Mouse (Mus musculus) stomach, postnatal 0 days (tissue): ENCODE results near the gene Sfrp5. TPM values are rescaled to one million over a fixed set of nuclear protein-coding genes. Genes with fewer than 3 reads are reported as not detected.
A peak's percentile ranks its signal among the peaks of the same experiment; 100 is the strongest.

Experiments
- ATAC-seq: fragments of 200-750 bp; cut with Nextera tagmentation; 2 replicates; pipeline ENCODE4 v1.8.0; 2017; ENCODE audit not compliant: low FRiP score, low TSS enrichment
- DNase-seq: peaks from one replicate; pipeline ENCODE4 v3.0.0-alpha.2; 2016; ENCODE audit warnings: low spot score
- H3K27ac ChIP-seq: fragments of 300-500 bp; sonication (generic); replicated peaks from 2 replicates; pipeline ENCODE4 v1.5.1; 2014; ENCODE audit warnings: mild to moderate bottlenecking, control low read depth
- H3K27me3 ChIP-seq: fragments of 300-500 bp; sonication (generic); 2 replicates; pipeline ENCODE4 v1.6.1; 2014; ENCODE audit warnings: low read length; ENCODE audit not compliant: control insufficient read depth, insufficient read depth
- H3K36me3 ChIP-seq: fragments of 300-500 bp; sonication (generic); 2 replicates; pipeline ENCODE4 v1.6.1; 2014; ENCODE audit warnings: low read length, mixed read lengths; ENCODE audit not compliant: control insufficient read depth, insufficient read depth
- H3K4me1 ChIP-seq: fragments of 300-500 bp; sonication (generic); replicated peaks from 2 replicates; pipeline ENCODE4 v1.6.1; 2014; ENCODE audit warnings: antibody characterized with exemption; ENCODE audit not compliant: control insufficient read depth, insufficient read depth
- H3K4me2 ChIP-seq: fragments of 300-500 bp; sonication (generic); replicated peaks from 2 replicates; pipeline ENCODE4 v1.6.1; 2014; ENCODE audit warnings: low read depth, mild to moderate bottlenecking, control low read depth, moderate library complexity
- H3K4me3 ChIP-seq: fragments of 300-500 bp; sonication (generic); 2 replicates; pipeline ENCODE4 v1.5.1; 2014; ENCODE audit warnings: low read depth, low read length, control low read depth
- H3K9ac ChIP-seq: fragments of 300-500 bp; sonication (generic); 2 replicates; pipeline ENCODE4 v1.6.1; 2014; ENCODE audit warnings: mild to moderate bottlenecking, low read length, control low read depth, mixed read lengths
- H3K9me3 ChIP-seq: fragments of 300-500 bp; sonication (generic); 2 replicates; pipeline ENCODE4 v1.6.1; 2016; ENCODE audit warnings: low read length; ENCODE audit not compliant: control insufficient read depth
- CTCF ChIP-seq: IDR thresholded peaks from 2 replicates; pipeline ENCODE4 v1.5.1; 2016; ENCODE audit warnings: antibody characterized with exemption, low read depth, mild to moderate bottlenecking, moderate library complexity
- EP300 ChIP-seq: optimal IDR thresholded peaks from 2 replicates; pipeline ENCODE3; 2016; ENCODE audit warnings: antibody characterized with exemption
- whole genome bisulfite sequencing: fragments of 180-500 bp; shearing (Covaris S2); extraction: QIAGEN DNeasy Blood & Tissue Kit; methylation state at CpG from one replicate; pipeline ENCODE4 v1.1.7; 2014; 5-methylcytosine and 5-hydroxymethylcytosine counted together
- polyA plus RNA-seq: library from polyadenylated mRNA; unstranded; fragments of >200 nt; fragmentation: Nextera tagmentation; extraction: Ambion mirVana; gene quantifications from 2 replicates; pipeline ENCODE4 v1.2.1, GENCODE M21; 2015

Sfrp5 gene
- polyA plus RNA-seq, 1 experiment from 2014 or later: 0.55 TPM

- peaks cover 9% of the 10 kb centered on the region for H3K36me3 ChIP-seq
- H3K4me1 ChIP-seq: peaks cover under 1% of the 10 kb centered on the region; the same call in 1 of the 2 replicates
- no peak overlapping the region for H3K9ac ChIP-seq
- no peak overlapping the region for H3K4me3 ChIP-seq
- TF ChIP-seq EP300: no peak
- TF ChIP-seq CTCF: no peak
- ATAC-seq (no peak), DNase-seq (no peak)
- 72% methylated on average over 7 of the region's 7 CpGs for WGBS
- H3K27me3 ChIP-seq: no peaks in the 10 kb centered on the region
- H3K27ac ChIP-seq: no peak overlapping the region
- no peak overlapping the region for H3K4me2 ChIP-seq
- H3K9me3 ChIP-seq: no peaks in the 10 kb centered on the region
These were observed 25.2 kb downstream of the Sfrp5 start for GRCm38 (mm10) chr19:42176841-42177240.

- H3K27ac ChIP-seq: peak overlapping the region; percentile 77; the same call in 1 of the 2 replicates
- 2% methylated on average over 53 of the region's 56 CpGs for WGBS
- H3K4me1 ChIP-seq: peaks cover 2% of the 10 kb centered on the region
- no peaks in the 10 kb centered on the region for H3K27me3 ChIP-seq
- TF ChIP-seq EP300 (no peak), CTCF (peak; percentile 28)
- no peaks in the 10 kb centered on the region for H3K36me3 ChIP-seq
- peak overlapping the region; percentile 83 for H3K4me2 ChIP-seq
- H3K4me3 ChIP-seq: peak overlapping the region; percentile 93
- H3K9ac ChIP-seq: peak overlapping the region; percentile 93
- ATAC-seq (peak; percentile 93), DNase-seq (peak; percentile 96)
- no peaks in the 10 kb centered on the region for H3K9me3 ChIP-seq
These were observed 31.8 kb downstream of the Sfrp5 start for GRCm38 (mm10) chr19:42170025-42170969.

- no peaks in the 10 kb centered on the region for H3K36me3 ChIP-seq
- H3K27ac ChIP-seq: no peak overlapping the region
- peaks cover 2% of the 10 kb centered on the region for H3K4me1 ChIP-seq
- ATAC-seq (no peak), DNase-seq (peak; percentile 46)
- no peaks in the 10 kb centered on the region for H3K9me3 ChIP-seq
- H3K27me3 ChIP-seq: no peaks in the 10 kb centered on the region
- no peak overlapping the region for H3K9ac ChIP-seq
- TF ChIP-seq EP300 (no peak), CTCF (no peak)
- 0 out of 2 replicates have a peak overlapping the region, but pooled peaks have one; percentile 83 for H3K4me2 ChIP-seq
- H3K4me3 ChIP-seq: no peak overlapping the region
- WGBS: 49% methylated on average over 10 of the region's 10 CpGs
These were observed 32.6 kb downstream of the Sfrp5 start for GRCm38 (mm10) chr19:42169322-42169975.

GRCm38 (mm10) chr19:42167489-42167888 lies 34.6 kb downstream of the Sfrp5 start:
- Histone ChIP-seq H3K9ac (no peak overlapping the region), H3K4me2 (no peak overlapping the region), H3K27ac (no peak overlapping the region), H3K27me3 (no peaks in the 10 kb centered on the region), H3K36me3 (no peaks in the 10 kb centered on the region), H3K4me3 (no peak overlapping the region), H3K4me1 (peaks cover 2% of the 10 kb centered on the region), H3K9me3 (no peaks in the 10 kb centered on the region)
- DNase-seq (peak; percentile 18), ATAC-seq (no peak)
- WGBS: 53% methylated on average over 9 of the region's 9 CpGs
- TF ChIP-seq CTCF (no peak), EP300 (no peak)

GRCm38 (mm10) chr19:42166766-42167165 lies 35.3 kb downstream of the Sfrp5 start:
- DNase-seq: no peak
- Histone ChIP-seq H3K4me3 (no peak overlapping the region), H3K27ac (no peak overlapping the region), H3K27me3 (no peaks in the 10 kb centered on the region), H3K4me1 (peaks cover under 1% of the 10 kb centered on the region), H3K9ac (no peak overlapping the region), H3K4me2 (no peak overlapping the region), H3K9me3 (no peaks in the 10 kb centered on the region), H3K36me3 (no peaks in the 10 kb centered on the region)
- TF ChIP-seq EP300: no peak
- 37% methylated on average over 3 of the region's 3 CpGs for WGBS
- ATAC-seq: no peak
